Mouse (Mus musculus) lung, embryonic 14.5 days (tissue): Measurements from ENCODE around the gene Sycp3. TPM values are rescaled to one million over a fixed set of nuclear protein-coding genes. Genes with fewer than 3 reads are reported as not detected.

ENCODE experiments used
- ATAC-seq: fragments of 200-750 bp; cut with Nextera tagmentation; 2 replicates; pipeline ENCODE4 v1.8.0; 2017; ENCODE audit warnings: mild to moderate bottlenecking, moderate TSS enrichment, moderate library complexity; ENCODE audit not compliant: insufficient read depth
- DNase-seq: peaks from one replicate; pipeline ENCODE4 v3.0.0-alpha.2; 2015
- H3K27ac ChIP-seq: fragments of 300-500 bp; sonication (generic); 2 replicates; pipeline ENCODE4 v1.5.1; 2014; ENCODE audit warnings: low read depth, mild to moderate bottlenecking, moderate library complexity
- H3K27me3 ChIP-seq: fragments of 300-500 bp; sonication (generic); 2 replicates; pipeline ENCODE4 v1.6.1; 2014; ENCODE audit warnings: low read length, control low read depth; ENCODE audit not compliant: insufficient read depth
- H3K36me3 ChIP-seq: fragments of 300-500 bp; sonication (generic); 2 replicates; pipeline ENCODE4 v1.6.1; 2014; ENCODE audit warnings: control low read depth; ENCODE audit not compliant: insufficient read depth
- H3K4me1 ChIP-seq: fragments of 300-500 bp; sonication (generic); 2 replicates; pipeline ENCODE4 v1.6.1; 2014; ENCODE audit warnings: antibody characterized with exemption, control low read depth; ENCODE audit not compliant: insufficient read depth
- H3K4me2 ChIP-seq: fragments of 300-500 bp; sonication (generic); 2 replicates; pipeline ENCODE4 v1.6.1; 2014; ENCODE audit warnings: mild to moderate bottlenecking
- H3K4me3 ChIP-seq: fragments of 300-500 bp; sonication (generic); 2 replicates; pipeline ENCODE4 v1.5.1; 2014; ENCODE audit warnings: low read depth, low read length
- H3K9ac ChIP-seq: fragments of 300-500 bp; sonication (generic); 2 replicates; pipeline ENCODE4 v1.6.1; 2014
- H3K9me3 ChIP-seq: fragments of 300-500 bp; sonication (generic); 2 replicates; pipeline ENCODE4 v1.6.1; 2016; ENCODE audit warnings: low read depth, low read length, control low read depth
- CTCF ChIP-seq: IDR thresholded peaks from 2 replicates; pipeline ENCODE4 v1.5.1; 2016; ENCODE audit warnings: antibody characterized with exemption, low read depth
- WGBS: fragments of 180-500 bp; shearing (Covaris S2); extraction: QIAGEN DNeasy Blood & Tissue Kit; methylation state at CpG from one replicate; pipeline ENCODE4 v1.1.7; 2014; 5-methylcytosine and 5-hydroxymethylcytosine counted together
- polyA plus RNA-seq: library from polyadenylated mRNA; unstranded; fragments of >200 nt; fragmentation: Nextera tagmentation; extraction: Ambion mirVana; gene quantifications from 2 replicates; pipeline ENCODE4 v1.2.1, GENCODE M21; 2014

Sycp3 gene
- polyA plus RNA-seq, 1 experiment from 2014 or later = not detected

- H3K4me1 ChIP-seq = peaks cover 12% of the 10 kb centered on the region
- ATAC-seq = no peak
- H3K4me3 ChIP-seq = no peak overlapping the region; the same call in 1 of the 2 replicates
- H3K27ac ChIP-seq = no peak overlapping the region
- no peak overlapping the region for H3K9ac ChIP-seq
- H3K4me2 ChIP-seq = peak overlapping the region; percentile 86
- no peaks in the 10 kb centered on the region for H3K9me3 ChIP-seq
- no peaks in the 10 kb centered on the region for H3K36me3 ChIP-seq
- 63% methylated on average over 13 of the region's 13 CpGs for WGBS
- no peak for TF ChIP-seq CTCF
- no peaks in the 10 kb centered on the region for H3K27me3 ChIP-seq
- peak; percentile 19 for DNase-seq
These were observed 42.8 kb downstream of the Sycp3 start for GRCm38 (mm10) chr10:88501886-88502765.

- Histone ChIP-seq H3K36me3 (no peaks in the 10 kb centered on the region), H3K27ac (no peak overlapping the region), H3K4me1 (peaks cover 12% of the 10 kb centered on the region), H3K4me3 (peak overlapping the region; percentile 68), H3K9ac (peak overlapping the region; percentile 80), H3K4me2 (peak overlapping the region; percentile 86), H3K9me3 (no peaks in the 10 kb centered on the region), H3K27me3 (no peaks in the 10 kb centered on the region)
- no peak for DNase-seq
- 22% methylated on average over 4 of the region's 4 CpGs for WGBS
- ATAC-seq = no peak
- TF ChIP-seq CTCF = no peak
These were observed 43.5 kb downstream of the Sycp3 start for GRCm38 (mm10) chr10:88502919-88503318.

GRCm38 (mm10) chr10:88503421-88504314, 44.3 kb downstream of the Sycp3 start, which contains the start of gene Chpt1:
TSS of gene Chpt1 (minus strand) at chr10:88504073.
- TF ChIP-seq CTCF = no peak
- H3K4me2 ChIP-seq = peak within 1 kb of the TSS; percentile 86

GRCm38 (mm10) chr10:88504481-88504880, 45.1 kb downstream of the Sycp3 start:
- no peak overlapping the region for H3K9ac ChIP-seq
- H3K9me3 ChIP-seq = no peaks in the 10 kb centered on the region
- H3K27me3 ChIP-seq = no peaks in the 10 kb centered on the region
- 40% methylated on average over 3 of the region's 3 CpGs for WGBS
- H3K4me1 ChIP-seq = peaks cover 12% of the 10 kb centered on the region
- TF ChIP-seq CTCF = no peak
- no peak overlapping the region for H3K4me3 ChIP-seq
- DNase-seq = no peak
- H3K36me3 ChIP-seq = no peaks in the 10 kb centered on the region
- H3K4me2 ChIP-seq = peak overlapping the region; percentile 86
- ATAC-seq = no peak
- peak overlapping the region; percentile 56; the same call in 1 of the 2 replicates for H3K27ac ChIP-seq

More at GRCm38 (mm10) chr10:88503421-88504314, 44.3 kb downstream of the Sycp3 start, which contains the start of gene Chpt1:
- ATAC-seq (peak; percentile 96), DNase-seq (peak; percentile 87)
- peak within 1 kb of the TSS; percentile 70; the same call in 1 of the 2 replicates for H3K27ac ChIP-seq
- H3K4me3 ChIP-seq = peak within 1 kb of the TSS; percentile 68
- under 1% methylated on average over 74 of the region's 80 CpGs for WGBS
- H3K9ac ChIP-seq = peak within 1 kb of the TSS; percentile 80
- no peaks in the 10 kb centered on the region for H3K9me3 ChIP-seq
- no peaks in the 10 kb centered on the region for H3K27me3 ChIP-seq
- no peaks in the 10 kb centered on the region for H3K36me3 ChIP-seq
- peaks cover 12% of the 10 kb centered on the region for H3K4me1 ChIP-seq

- 56% methylated on average over 5 of the region's 5 CpGs for WGBS
- Histone ChIP-seq H3K4me3 (no peak overlapping the region), H3K27me3 (no peaks in the 10 kb centered on the region), H3K4me1 (peaks cover 12% of the 10 kb centered on the region), H3K4me2 (no peak overlapping the region), H3K9ac (no peak overlapping the region), H3K27ac (no peak overlapping the region), H3K9me3 (no peaks in the 10 kb centered on the region), H3K36me3 (no peaks in the 10 kb centered on the region)
- no peak for TF ChIP-seq CTCF
- DNase-seq (no peak), ATAC-seq (no peak)
These were observed 45.9 kb downstream of the Sycp3 start for GRCm38 (mm10) chr10:88505256-88505655.

GRCm38 (mm10) chr10:88507691-88508143, 48.3 kb downstream of the Sycp3 start:
- Histone ChIP-seq H3K36me3 (no peaks in the 10 kb centered on the region), H3K27ac (no peak overlapping the region), H3K9me3 (no peaks in the 10 kb centered on the region), H3K4me2 (no peak overlapping the region), H3K27me3 (no peaks in the 10 kb centered on the region), H3K4me1 (0 out of 2 replicates have a peak, but pooled peaks cover 3% of the 10 kb centered on the region), H3K9ac (no peak overlapping the region), H3K4me3 (no peak overlapping the region)
- ATAC-seq (no peak), DNase-seq (no peak)
- 69% methylated on average over 7 of the region's 7 CpGs for WGBS
- no peak for TF ChIP-seq CTCF
